21 mouse cellular contexts compared by ENCODE assay signal in the genomic region with DNA sequence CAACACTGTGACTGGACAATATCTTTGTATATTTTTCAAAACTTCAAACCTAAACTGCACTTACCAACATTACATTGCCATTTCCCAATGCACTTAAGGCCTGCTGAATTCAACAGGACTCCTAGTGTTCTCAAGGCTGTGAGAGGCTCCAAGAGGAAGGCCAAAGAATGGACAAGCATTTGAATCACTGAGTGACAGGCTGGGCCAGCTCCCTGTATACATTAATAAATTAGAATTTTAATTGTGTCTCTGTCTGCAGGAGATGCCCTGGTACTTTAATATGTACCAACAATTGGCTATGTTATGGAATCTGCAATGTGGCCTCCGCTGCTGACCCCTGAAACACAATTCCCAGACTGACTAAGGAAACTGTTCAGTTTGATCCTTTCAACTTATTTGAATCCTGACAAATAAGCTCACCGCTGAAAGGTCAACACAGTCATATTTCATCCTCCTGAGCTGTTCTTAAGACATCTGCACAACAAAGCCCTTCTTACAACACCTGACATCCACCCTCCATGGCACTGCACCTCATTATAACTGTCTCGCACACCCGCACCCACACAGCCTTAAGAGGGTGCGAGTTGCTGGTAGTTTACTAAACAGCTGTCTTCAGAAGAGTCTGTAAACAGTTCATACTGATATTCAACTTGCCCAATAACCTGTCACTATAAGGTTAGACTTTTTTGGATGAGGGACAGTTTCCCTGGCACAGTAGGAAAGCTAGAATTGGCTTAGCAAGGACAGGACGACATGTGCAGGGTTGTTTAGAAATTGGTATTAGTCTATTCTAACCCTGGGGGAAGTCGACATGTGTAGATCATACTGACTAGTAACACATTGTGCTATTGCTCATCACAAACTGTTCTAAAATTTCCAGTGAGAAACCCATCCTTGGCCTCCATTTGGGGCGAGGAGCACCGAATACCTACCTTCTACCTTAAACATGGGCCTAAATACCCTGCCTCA.
A peak's percentile ranks its signal among the peaks of the same experiment; 100 is the strongest.
DNase-seq lines count a peak whose midpoint lies in the region; ATAC-seq and TF ChIP-seq lines count a peak whose summit lies in the region.
"Had no signal": no experiment of that assay in that cellular context is flagged by ENCODE, and none has a peak within 500 bp of the region (broad histone marks: within the 10 kb centered on the region; RNA-seq: fewer than 3 reads in every experiment).

No protein-coding gene starts in this region.

- no peak overlapping the region for H3K27ac ChIP-seq in forebrain, embryonic 14.5 days (ENCODE audit: low read depth, low read length)
- H3K27ac ChIP-seq in forebrain, embryonic 12.5 days, result no peak overlapping the region
- H3K27ac ChIP-seq in midbrain, embryonic 10.5 days (replicated peaks), result peak overlapping the region; percentile 67; the same call in 1 of the 2 replicates
- H3K27ac ChIP-seq in midbrain, embryonic 14.5 days (replicated peaks; ENCODE audit: low read depth, low read length), result no peak overlapping the region
- no peak overlapping the region for H3K27ac ChIP-seq in hindbrain, embryonic 13.5 days
- H3K27ac ChIP-seq: embryonic facial prominence, embryonic 15.5 days; gastrocnemius, adult 2 months; heart, embryonic 13.5 days; intestine, embryonic 15.5 days had no signal

- H3K9ac ChIP-seq in forebrain, embryonic 14.5 days (ENCODE audit: low read length), result no peak overlapping the region
- H3K9ac ChIP-seq in forebrain, embryonic 12.5 days, result no peak overlapping the region
- no peak overlapping the region for H3K9ac ChIP-seq in midbrain, embryonic 14.5 days (replicated peaks; ENCODE audit: low read length)
- no peak overlapping the region for H3K9ac ChIP-seq in hindbrain, embryonic 13.5 days
- H3K9ac ChIP-seq: embryonic facial prominence, embryonic 15.5 days; forebrain, postnatal 0 days; heart, embryonic 13.5 days; intestine, embryonic 15.5 days had no signal

- no peak overlapping the region for H3K4me3 ChIP-seq in forebrain, embryonic 14.5 days (ENCODE audit: low read depth, low read length)
- H3K4me3 ChIP-seq in forebrain, embryonic 12.5 days (replicated peaks), result no peak overlapping the region
- no peak overlapping the region for H3K4me3 ChIP-seq in midbrain, embryonic 10.5 days
- no peak overlapping the region for H3K4me3 ChIP-seq in midbrain, embryonic 14.5 days (replicated peaks; ENCODE audit: low read depth, low read length)
- no peak overlapping the region for H3K4me3 ChIP-seq in hindbrain, embryonic 13.5 days
- H3K4me3 ChIP-seq: embryonic facial prominence, embryonic 15.5 days; erythroblast, embryonic 14.5 days; gastrocnemius, adult 2 months; heart, embryonic 13.5 days; intestine, embryonic 15.5 days had no signal

- 69% methylated on average over 9 of the region's 9 CpGs for WGBS in forebrain, embryonic 14.5 days
- WGBS in forebrain, embryonic 12.5 days, result 72% methylated on average over 9 of the region's 9 CpGs
- 90% methylated on average over 9 of the region's 9 CpGs for WGBS in midbrain, embryonic 10.5 days
- 51% methylated on average over 9 of the region's 9 CpGs for WGBS in midbrain, embryonic 14.5 days
- 53% methylated on average over 9 of the region's 9 CpGs for WGBS in hindbrain, embryonic 13.5 days

- peaks cover 6% of the 10 kb centered on the region for H3K4me1 ChIP-seq in forebrain, embryonic 14.5 days (ENCODE audit: control insufficient read depth, insufficient read depth, low read length)
- H3K4me1 ChIP-seq in forebrain, embryonic 12.5 days, result peaks cover 16% of the 10 kb centered on the region
- peaks cover 21% of the 10 kb centered on the region for H3K4me1 ChIP-seq in midbrain, embryonic 10.5 days
- H3K4me1 ChIP-seq in midbrain, embryonic 14.5 days (ENCODE audit: control insufficient read depth, insufficient read depth, low read length), result peaks cover 6% of the 10 kb centered on the region; the same call in 1 of the 2 replicates
- H3K4me1 ChIP-seq in hindbrain, embryonic 13.5 days (replicated peaks), result peaks cover 3% of the 10 kb centered on the region; the same call in 1 of the 2 replicates
- H3K4me1 ChIP-seq: embryonic facial prominence, embryonic 15.5 days; intestine, embryonic 15.5 days had no signal

- peak; percentile 28 for DNase-seq in forebrain, embryonic 14.5 days (ENCODE audit: low spot score)
- DNase-seq in midbrain, embryonic 10.5 days (ENCODE audit: low spot score), result no peak
- DNase-seq in midbrain, embryonic 14.5 days, result no peak
- peak; percentile 61 for DNase-seq in brain, embryonic 14.5 days (ENCODE audit: low read depth)
- DNase-seq in frontal cortex, postnatal 36 days (ENCODE audit: low spot score in 2 of 2), result no peak
- DNase-seq: adrenal gland, postnatal 14 days; cerebellum, adult 18-20 months; cerebellum, adult 9-11 months; cerebellum, postnatal 36 days; embryo, embryonic 11 days; forebrain, postnatal 0 days; gastrocnemius, adult 2 months; gastrocnemius, postnatal 25 days; heart, adult 11 months; heart, postnatal 36 days had no signal

- peak; percentile 46; the same call in 1 of the 2 replicates for ATAC-seq in forebrain, embryonic 14.5 days
- no peak for ATAC-seq in forebrain, embryonic 12.5 days (ENCODE audit: low FRiP score)
- ATAC-seq in midbrain, embryonic 14.5 days (ENCODE audit: low FRiP score, low TSS enrichment), result no peak; the same call in 1 of the 2 replicates
- peak; percentile 43; the same call in 1 of the 2 replicates for ATAC-seq in hindbrain, embryonic 13.5 days (ENCODE audit: low FRiP score)
- ATAC-seq: forebrain, postnatal 0 days; intestine, embryonic 15.5 days had no signal

- peaks cover 11% of the 10 kb centered on the region for H3K36me3 ChIP-seq in forebrain, embryonic 14.5 days (ENCODE audit: control insufficient read depth, insufficient read depth, low read length)
- peaks cover 8% of the 10 kb centered on the region for H3K36me3 ChIP-seq in forebrain, embryonic 12.5 days (replicated peaks)
- H3K36me3 ChIP-seq in midbrain, embryonic 10.5 days, result peaks cover 18% of the 10 kb centered on the region
- no peaks in the 10 kb centered on the region for H3K36me3 ChIP-seq in midbrain, embryonic 14.5 days (ENCODE audit: control insufficient read depth, insufficient read depth, low read length)
- H3K36me3 ChIP-seq in hindbrain, embryonic 13.5 days, result peaks cover 12% of the 10 kb centered on the region

- no peak overlapping the region for H3K4me2 ChIP-seq in forebrain, embryonic 14.5 days (ENCODE audit: low read length)
- H3K4me2 ChIP-seq in forebrain, embryonic 12.5 days, result no peak overlapping the region
- H3K4me2 ChIP-seq in midbrain, embryonic 14.5 days (ENCODE audit: low read length), result no peak overlapping the region
- no peak overlapping the region for H3K4me2 ChIP-seq in hindbrain, embryonic 13.5 days
- H3K4me2 ChIP-seq: embryonic facial prominence, embryonic 15.5 days; heart, embryonic 13.5 days; intestine, embryonic 15.5 days had no signal

- 0 out of 2 replicates have a peak, but pooled peaks cover 3% of the 10 kb centered on the region for H3K27me3 ChIP-seq in forebrain, embryonic 14.5 days (replicated peaks; ENCODE audit: control insufficient read depth, insufficient read depth, low read length)
- peaks cover 19% of the 10 kb centered on the region for H3K27me3 ChIP-seq in forebrain, embryonic 12.5 days
- H3K27me3 ChIP-seq in midbrain, embryonic 10.5 days (ENCODE audit: low read depth, poor library complexity, severe bottlenecking), result no peaks in the 10 kb centered on the region
- no peaks in the 10 kb centered on the region for H3K27me3 ChIP-seq in midbrain, embryonic 14.5 days (ENCODE audit: control insufficient read depth, insufficient read depth, low read length)
- no peaks in the 10 kb centered on the region for H3K27me3 ChIP-seq in hindbrain, embryonic 13.5 days
- H3K27me3 ChIP-seq: embryonic facial prominence, embryonic 15.5 days; heart, embryonic 13.5 days; intestine, embryonic 15.5 days had no signal

- no peak for TF ChIP-seq CTCF in brain, embryonic 14.5 days (IDR thresholded peaks at IDR 0.05; ENCODE audit: borderline replicate concordance, extremely low read depth, insufficient read depth, insufficient read length)

- no peak for TF ChIP-seq POLR2A in brain, embryonic 14.5 days (IDR thresholded peaks at IDR 0.05; ENCODE audit: borderline replicate concordance, extremely low read depth, insufficient read depth, insufficient read length, poor library complexity, severe bottlenecking)

- H3K9me3 ChIP-seq in forebrain, embryonic 14.5 days (replicated peaks; ENCODE audit: control insufficient read depth, low read length), result no peaks in the 10 kb centered on the region
- H3K9me3 ChIP-seq in forebrain, embryonic 12.5 days, result no peaks in the 10 kb centered on the region
- H3K9me3 ChIP-seq in midbrain, embryonic 10.5 days (replicated peaks), result peaks cover 13% of the 10 kb centered on the region
- H3K9me3 ChIP-seq in midbrain, embryonic 14.5 days (ENCODE audit: control insufficient read depth, low read length), result no peaks in the 10 kb centered on the region
- no peaks in the 10 kb centered on the region for H3K9me3 ChIP-seq in hindbrain, embryonic 13.5 days
- H3K9me3 ChIP-seq: embryonic facial prominence, embryonic 15.5 days; intestine, embryonic 15.5 days had no signal

Comparison
In these comparisons a context has a peak if more than half of its experiments do, and no peak if none do; other contexts are left out.
1. ATAC-seq: peak in forebrain, embryonic 14.5 days (single experiment) and hindbrain, embryonic 13.5 days (single experiment); none in forebrain, embryonic 12.5 days (single experiment) and midbrain, embryonic 14.5 days (single experiment).
2. DNase-seq: peak in forebrain, embryonic 14.5 days (single experiment) and brain, embryonic 14.5 days (single experiment); none in midbrain, embryonic 10.5 days (single experiment), midbrain, embryonic 14.5 days (single experiment) and frontal cortex, postnatal 36 days (0 of 2).